Mouse (Mus musculus) telencephalon, adult 2 months (tissue): ENCODE data around the gene Gm20388.

ENCODE experiments used
- DNase-seq: peaks from one replicate; pipeline ENCODE4 v3.0.0-alpha.2; 2011; ENCODE audit warnings: low read depth, low spot score

Gene Gm20388

DNA sequence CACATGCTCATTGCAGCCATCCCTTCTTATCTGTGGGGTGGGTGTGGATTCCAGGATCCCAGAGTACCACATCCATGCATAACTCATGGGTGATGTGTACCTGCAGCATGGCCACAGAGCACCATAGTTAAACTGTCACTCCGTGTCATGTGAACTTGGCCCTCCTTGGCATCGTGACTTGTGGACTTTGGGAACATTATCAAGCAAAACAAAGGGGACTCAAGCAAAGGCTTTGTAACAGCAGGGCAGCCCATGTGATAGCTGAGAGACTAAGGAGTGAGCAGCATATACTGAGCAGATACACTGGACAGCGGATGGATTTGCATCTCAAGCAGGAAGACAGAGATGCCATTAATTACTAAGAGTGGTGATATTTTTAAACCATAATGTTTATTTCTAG is 2188.1 kb downstream of the Gm20388 start:
- DNase-seq: no peak

- no peak for DNase-seq
These were observed 2189.1 kb downstream of the Gm20388 start for GRCm38 (mm10) chr8:122099711-122100220.

- no peak for DNase-seq
These were observed 2191.2 kb downstream of the Gm20388 start for GRCm38 (mm10) chr8:122101816-122102215.

GRCm38 (mm10) chr8:122102286-122102685 is 2191.6 kb downstream of the Gm20388 start:
- DNase-seq: no peak

DNA sequence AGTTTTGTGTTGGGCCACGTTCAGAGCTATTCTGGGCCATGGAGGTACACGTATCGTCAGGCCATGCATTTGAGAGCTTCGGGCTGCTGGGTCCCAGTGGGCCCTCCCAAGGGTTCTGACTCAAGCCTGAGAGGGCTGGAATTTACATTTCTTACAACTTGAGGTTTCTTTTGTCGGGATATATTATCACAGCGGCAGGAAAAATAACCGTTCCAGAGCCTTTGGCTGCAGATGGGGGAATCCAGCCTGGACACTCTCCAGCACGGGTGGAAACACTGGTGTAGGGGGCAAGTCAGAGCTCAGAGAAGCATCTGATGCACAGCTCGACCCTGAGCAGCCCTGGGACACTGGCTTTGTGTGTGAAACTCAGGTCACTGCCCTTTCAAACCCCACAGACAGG is 2192.6 kb downstream of the Gm20388 start:
- no peak for DNase-seq

GRCm38 (mm10) chr8:122104658-122105057 is 2194.0 kb downstream of the Gm20388 start:
- no peak for DNase-seq

GRCm38 (mm10) chr8:122106270-122106669 is 2195.6 kb downstream of the Gm20388 start:
- DNase-seq: no peak

- no peak for DNase-seq
These were observed 2199.7 kb downstream of the Gm20388 start for GRCm38 (mm10) chr8:122110240-122110866.

- no peak for DNase-seq
These were observed 2200.2 kb downstream of the Gm20388 start for GRCm38 (mm10) chr8:122110867-122111253.

DNA sequence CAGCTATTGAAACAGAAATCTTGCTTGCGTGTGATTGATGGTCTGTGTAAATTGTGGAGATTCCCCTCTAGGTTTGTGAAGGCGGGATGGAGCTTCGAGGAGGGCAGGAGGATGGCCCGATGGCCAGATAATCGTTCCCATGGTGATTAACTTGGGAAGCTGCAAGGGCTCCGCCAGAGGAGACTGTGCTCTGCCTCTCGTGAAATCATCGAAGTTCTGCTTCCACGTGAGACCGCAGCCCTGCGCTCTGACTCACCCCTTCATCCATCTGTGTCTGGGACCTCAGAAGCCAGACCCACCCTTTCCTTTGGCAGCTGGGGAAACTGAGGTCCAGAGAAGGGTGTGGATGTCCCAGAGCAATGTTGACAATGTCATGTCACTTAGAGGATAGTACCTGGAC is 2201.1 kb downstream of the Gm20388 start:
- DNase-seq: no peak

DNA sequence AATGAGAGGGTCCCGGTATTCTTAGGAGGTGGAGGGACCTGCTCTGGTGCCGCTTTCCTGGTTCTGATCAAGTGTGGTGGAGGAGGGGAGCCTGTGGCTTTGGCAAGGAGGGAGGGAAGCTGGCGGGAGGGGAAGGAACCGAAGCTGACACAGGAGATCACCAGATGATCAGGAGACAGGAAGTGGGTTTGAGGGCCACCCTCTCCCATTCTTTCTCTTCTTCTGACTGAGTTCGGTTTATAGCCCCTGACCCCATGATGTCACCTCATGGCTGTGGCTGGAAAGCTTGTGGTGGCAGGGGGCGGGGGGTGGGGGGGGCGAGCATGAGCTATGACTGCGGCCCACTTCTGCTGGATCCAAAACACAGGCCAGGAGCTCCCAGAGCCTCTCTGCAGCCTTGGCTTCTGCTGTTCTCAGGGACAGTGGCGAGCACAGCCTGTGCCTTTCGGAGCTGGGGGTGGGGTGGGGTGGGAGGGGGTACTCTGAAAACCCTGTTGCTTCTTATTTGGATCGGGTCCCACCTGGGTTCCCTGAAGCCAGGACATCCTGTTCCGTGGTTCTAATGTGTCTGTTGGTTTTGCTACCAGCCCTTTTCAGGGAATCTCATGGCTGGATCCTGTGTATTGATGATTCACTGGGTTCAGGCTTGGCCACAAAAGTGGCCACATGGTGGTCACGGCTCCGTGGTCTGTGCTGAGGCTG is 2201.8 kb downstream of the Gm20388 start:
- DNase-seq: no peak

DNA sequence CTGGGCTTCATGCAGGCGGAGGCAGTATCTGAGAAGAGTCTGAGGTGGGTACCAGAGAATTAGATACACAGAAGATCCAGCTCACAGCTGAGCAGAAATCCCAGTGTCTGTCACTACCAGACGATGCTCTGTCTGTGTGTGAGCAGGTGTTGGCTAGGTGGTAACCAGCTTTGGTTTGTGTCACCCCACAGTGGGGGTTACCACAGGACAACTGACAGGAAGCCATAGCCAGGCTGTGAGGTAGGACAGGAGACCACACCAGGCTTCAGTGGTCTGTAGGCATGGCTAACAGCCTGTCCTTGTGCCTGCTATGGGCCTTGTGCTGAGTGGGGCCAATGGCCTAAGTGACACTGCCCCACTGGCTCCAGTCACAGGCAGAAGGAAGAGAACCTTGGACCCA is 2204.2 kb downstream of the Gm20388 start:
- no peak for DNase-seq

GRCm38 (mm10) chr8:122116716-122117357 is 2206.2 kb downstream of the Gm20388 start:
- DNase-seq: peak; percentile 28

DNA sequence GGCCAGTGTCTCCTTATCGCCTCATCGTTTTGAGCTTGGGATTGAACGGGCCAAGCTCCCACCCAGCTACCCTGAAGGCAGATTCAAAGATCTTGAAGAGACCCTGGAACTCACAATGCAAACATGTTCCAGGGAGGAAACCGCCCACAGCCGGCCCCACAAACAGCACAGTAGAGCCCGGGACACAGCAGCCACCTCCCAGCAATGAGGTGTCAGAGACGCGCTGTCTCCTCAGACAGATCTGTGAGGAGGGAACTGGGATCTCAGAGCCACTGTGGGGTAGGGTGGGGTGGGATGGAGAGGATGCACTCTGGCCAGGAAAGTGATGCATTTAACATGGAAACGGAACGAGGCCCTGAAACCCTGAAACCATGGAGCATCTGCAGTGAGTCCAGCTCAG is 2207.5 kb downstream of the Gm20388 start:
- no peak for DNase-seq

- DNase-seq: no peak
These were observed 2207.9 kb downstream of the Gm20388 start for GRCm38 (mm10) chr8:122118536-122118935.

DNA sequence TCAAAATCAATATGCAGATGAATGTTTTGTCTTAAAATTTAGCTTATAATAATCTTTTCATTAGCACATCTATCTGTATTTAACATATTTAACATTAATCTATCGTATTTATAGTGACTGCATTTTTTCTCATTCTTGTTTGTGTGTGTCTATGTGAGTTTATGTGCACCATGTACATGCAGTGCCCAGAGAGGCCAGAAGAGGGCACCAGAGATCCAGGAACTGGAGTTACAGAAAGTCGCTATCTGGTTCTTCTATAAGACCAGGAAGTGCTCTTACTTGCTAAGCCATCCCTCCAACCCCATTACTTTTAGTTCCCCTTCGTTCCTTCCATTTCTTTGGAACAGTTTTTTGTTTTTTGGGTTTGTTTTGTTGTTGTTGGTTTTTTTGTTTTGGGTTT is 2213.7 kb downstream of the Gm20388 start:
- no peak for DNase-seq

DNA sequence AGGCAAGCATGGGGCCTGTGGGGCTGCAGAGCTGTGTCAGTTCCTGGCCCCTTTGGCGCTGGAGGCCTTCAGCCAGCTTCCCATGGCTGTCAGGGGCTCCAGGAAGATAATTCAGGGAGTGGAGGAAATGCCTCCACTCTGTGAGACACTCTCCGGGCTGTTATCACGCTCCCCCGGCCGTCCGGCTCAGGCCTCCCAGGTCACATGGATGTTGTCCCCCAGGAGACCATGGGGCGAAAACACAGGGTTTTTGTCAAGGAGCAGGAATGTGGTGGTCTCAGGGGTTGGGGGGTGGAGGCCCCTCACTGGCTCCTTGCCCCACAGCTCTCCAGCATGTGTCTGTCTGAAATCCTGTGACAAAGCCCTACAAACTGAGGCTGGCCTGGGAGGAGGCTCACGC is 2216.0 kb downstream of the Gm20388 start:
- no peak for DNase-seq

GRCm38 (mm10) chr8:122134121-122134529 is 2223.5 kb downstream of the Gm20388 start:
- DNase-seq: no peak

DNA sequence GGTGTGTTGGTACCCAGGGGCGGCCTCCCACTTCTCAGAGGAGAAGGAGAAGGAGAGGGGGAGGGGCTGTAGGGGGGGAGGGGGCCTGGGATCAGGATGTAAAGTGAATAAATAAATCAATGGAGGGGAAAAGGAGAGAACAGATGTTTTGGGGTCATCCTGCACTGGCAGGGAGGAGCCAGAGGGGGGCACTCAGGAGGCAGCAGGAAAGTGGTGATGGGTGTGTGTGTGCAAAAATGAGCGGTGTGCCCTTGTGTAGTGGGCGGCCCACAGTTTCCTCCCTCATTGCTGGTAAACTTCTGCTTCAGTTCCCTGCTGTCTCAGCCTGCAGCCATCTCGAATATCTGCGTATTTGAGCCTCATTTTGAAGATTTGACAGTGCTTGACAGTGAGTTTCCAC is 2224.9 kb downstream of the Gm20388 start:
- DNase-seq: no peak

DNA sequence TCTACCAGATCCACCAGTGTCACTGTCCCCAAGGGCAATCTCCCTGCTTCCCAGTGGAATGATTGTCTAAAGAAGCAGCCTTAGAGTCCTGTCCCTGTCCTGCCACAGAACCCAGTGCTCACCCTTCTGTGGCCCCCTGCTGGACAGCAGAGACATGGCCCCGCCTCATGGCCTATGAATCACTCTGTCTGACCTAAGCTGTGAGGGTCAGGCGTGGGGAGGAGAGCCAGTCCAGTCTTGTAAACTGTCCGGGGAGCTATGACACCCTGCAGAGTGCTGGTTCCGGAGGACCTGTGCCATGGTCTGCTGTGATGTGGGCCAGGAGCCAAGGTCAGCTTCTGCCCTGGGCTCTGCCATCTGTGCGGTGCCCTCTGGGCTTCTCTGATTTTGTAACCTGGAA is 2229.1 kb downstream of the Gm20388 start:
- no peak for DNase-seq

DNA sequence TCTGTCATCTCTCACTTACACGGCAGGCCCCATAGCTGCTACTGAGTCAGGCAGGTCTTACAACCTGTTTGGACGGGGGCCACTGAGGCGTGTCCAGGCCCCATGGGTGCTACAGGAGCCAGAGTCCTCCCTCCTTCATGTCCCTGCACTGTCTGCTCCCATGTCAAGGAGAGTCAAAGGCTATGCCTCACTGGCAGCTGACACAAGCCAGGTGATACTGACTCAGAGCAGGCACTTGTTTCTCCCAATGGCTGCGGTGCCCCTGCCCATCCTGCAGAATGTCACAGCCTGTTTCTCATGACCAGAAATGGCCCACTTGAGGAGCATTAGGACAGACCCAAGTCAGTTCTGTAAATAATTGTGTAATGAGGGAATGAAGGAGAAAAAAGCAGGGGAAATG is 2229.8 kb downstream of the Gm20388 start:
- no peak for DNase-seq

GRCm38 (mm10) chr8:122142428-122142827 is 2231.8 kb downstream of the Gm20388 start:
- DNase-seq: no peak

GRCm38 (mm10) chr8:122143231-122143630 is 2232.6 kb downstream of the Gm20388 start:
- no peak for DNase-seq
